Mouse (Mus musculus): Measurements from ENCODE around the gene Mex3d.
"Not testable (repeated sequence)": the region's sequence is repeated elsewhere in the genome, so short reads cannot be mapped to it uniquely, and the experiment has no call there.

The Mex3d gene

GRCm38 (mm10) chr10:80356737-80357136 lies 30.7 kb downstream of the Mex3d start:
- DNase-seq (ENCODE audit: low read depth, low spot score): no peak

- no peak for DNase-seq (ENCODE audit: low read depth, low spot score)
Measured at GRCm38 (mm10) chr10:80356001-80356682, 31.3 kb downstream of the Mex3d start, which contains the start of gene Plk5. Gene Plk5 (plus strand): TSS chr10:80356459.

- DNase-seq (ENCODE audit: low read depth, low spot score): no peak
Measured at GRCm38 (mm10) chr10:80355431-80355830, 32.0 kb downstream of the Mex3d start.

- no peak for DNase-seq (ENCODE audit: low read depth, low spot score)
Measured at GRCm38 (mm10) chr10:80352727-80353126, 34.7 kb downstream of the Mex3d start.

- DNase-seq (ENCODE audit: low read depth, low spot score): no peak
Measured at GRCm38 (mm10) chr10:80351896-80352295, 35.6 kb downstream of the Mex3d start.

- peak; percentile 90 for DNase-seq (ENCODE audit: low read depth, low spot score)
Measured at GRCm38 (mm10) chr10:80350292-80350691, 37.2 kb downstream of the Mex3d start.

- DNase-seq (ENCODE audit: low read depth, low spot score): no peak
Measured at GRCm38 (mm10) chr10:80348981-80349380, 38.5 kb downstream of the Mex3d start.

- peak; percentile 86 for DNase-seq (ENCODE audit: low read depth, low spot score)
Measured at GRCm38 (mm10) chr10:80348244-80348781, 39.1 kb downstream of the Mex3d start, which contains the start of gene Adamtsl5. Gene Adamtsl5 (minus strand): TSS chr10:80348412.

- no peak for DNase-seq (ENCODE audit: low read depth, low spot score)
Measured at GRCm38 (mm10) chr10:80347514-80347967, 39.9 kb downstream of the Mex3d start.

- not testable (repeated sequence) for DNase-seq (ENCODE audit: low read depth, low spot score)
Measured at GRCm38 (mm10) chr10:80345929-80346328, 41.5 kb downstream of the Mex3d start.

GRCm38 (mm10) chr10:80345122-80345521 lies 42.3 kb downstream of the Mex3d start:
- peak; percentile 55 for DNase-seq (ENCODE audit: low read depth, low spot score)

GRCm38 (mm10) chr10:80344131-80344661 lies 43.3 kb downstream of the Mex3d start:
- no peak for DNase-seq (ENCODE audit: low read depth, low spot score)

GRCm38 (mm10) chr10:80343425-80343895 lies 44.0 kb downstream of the Mex3d start:
- DNase-seq (ENCODE audit: low read depth, low spot score): no peak

- DNase-seq (ENCODE audit: low read depth, low spot score): peak; percentile 79
Measured at GRCm38 (mm10) chr10:80342749-80343424, 44.6 kb downstream of the Mex3d start.

- no peak for DNase-seq (ENCODE audit: low read depth, low spot score)
Measured at GRCm38 (mm10) chr10:80342305-80342748, 45.1 kb downstream of the Mex3d start.

GRCm38 (mm10) chr10:80341491-80342304 lies 45.8 kb downstream of the Mex3d start:
- peak; percentile 40 for DNase-seq (ENCODE audit: low read depth, low spot score)

GRCm38 (mm10) chr10:80341026-80341425 lies 46.4 kb downstream of the Mex3d start:
- no peak for DNase-seq (ENCODE audit: low read depth, low spot score)

- DNase-seq (ENCODE audit: low read depth, low spot score): peak; percentile 88
Measured at GRCm38 (mm10) chr10:80339941-80340750, 47.3 kb downstream of the Mex3d start.

- no peak for DNase-seq (ENCODE audit: low read depth, low spot score)
Measured at GRCm38 (mm10) chr10:80336263-80336662, 51.2 kb downstream of the Mex3d start.

GRCm38 (mm10) chr10:80332525-80332989 lies 54.9 kb downstream of the Mex3d start:
- no peak for DNase-seq (ENCODE audit: low read depth, low spot score)
